Mouse (Mus musculus) left cerebral cortex, postnatal 25 days (tissue): Measurements from ENCODE around the gene Casz1. TPM values are rescaled to one million over a fixed set of nuclear protein-coding genes. Genes with fewer than 3 reads are reported as not detected.

Experiments used
- DNase-seq, 2 experiments: peaks; one replicate each; pipeline ENCODE4 v3.0.0; 2022; ENCODE audit warnings: low spot score in 2 of 2, mixed read lengths in 1 of 2
- intact Hi-C: fragments of 180-260 bp; cut with DNase I; formaldehyde crosslinking; loops from one replicate; pipeline ENCODE4 v1.15.1; 2025
- total RNA-seq, 2 experiments: library from RNA; stranded (reverse); gene quantifications; 2 replicates each; pipeline ENCODE4 v1.2.3; 2021

The Casz1 gene
- total RNA-seq, 2 experiments from 2014 or later = 0.94 to 1.8 TPM

DNA sequence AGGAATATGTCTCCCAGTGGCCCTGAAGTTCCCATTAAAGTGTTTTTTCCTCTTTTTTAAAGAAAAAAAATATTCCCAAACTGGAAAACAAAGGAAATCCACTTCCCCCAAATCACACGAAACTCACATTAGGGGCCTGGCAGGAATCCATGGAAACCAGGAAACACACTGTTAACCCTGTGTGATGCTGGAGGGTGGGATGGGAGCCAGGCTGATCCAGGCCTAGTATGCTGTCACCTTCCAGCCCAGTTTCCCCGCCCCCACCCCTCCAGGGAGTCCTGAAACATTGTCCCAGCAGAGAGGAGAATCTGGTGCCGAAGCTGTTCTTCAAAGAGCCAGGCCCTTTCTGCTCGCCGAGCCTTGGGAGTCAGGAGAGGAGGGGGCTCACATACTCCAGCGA, 32.2 kb downstream of the Casz1 start:
- no peak for DNase-seq
- intact Hi-C loops = no loop called here

DNA sequence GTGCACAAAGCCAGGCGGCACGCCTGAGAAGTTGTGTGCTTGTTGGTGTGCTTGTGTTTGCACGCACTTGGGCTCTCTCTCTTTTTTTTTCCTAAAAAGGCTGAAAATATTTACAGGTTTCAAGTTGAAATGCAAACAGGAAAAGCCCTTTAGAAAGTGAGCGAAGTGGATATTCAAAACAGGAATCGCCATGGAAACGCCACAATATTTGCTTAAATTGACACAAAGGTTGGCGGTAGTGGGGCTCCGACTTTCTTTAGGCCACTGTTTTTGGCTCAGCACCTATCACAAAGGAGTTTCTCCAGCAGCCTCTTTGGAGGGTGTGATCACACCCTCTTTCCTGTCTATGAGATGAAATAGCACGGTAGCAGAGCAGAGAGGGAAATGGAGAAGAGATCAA, 32.8 kb downstream of the Casz1 start:
- DNase-seq = peak in 1 of 2 experiments; percentile 11
- intact Hi-C loops = no loop called here

GRCm38 (mm10) chr4:148837644-148838043, 33.4 kb downstream of the Casz1 start:
- intact Hi-C loops = no loop called here
- DNase-seq = no peak

GRCm38 (mm10) chr4:148842302-148842701, 38.1 kb downstream of the Casz1 start:
- DNase-seq = no peak
- intact Hi-C loops = no loop called here

- DNase-seq = no peak
- intact Hi-C loops = no loop called here
Measured at GRCm38 (mm10) chr4:148844921-148845320, 40.7 kb downstream of the Casz1 start.

DNA sequence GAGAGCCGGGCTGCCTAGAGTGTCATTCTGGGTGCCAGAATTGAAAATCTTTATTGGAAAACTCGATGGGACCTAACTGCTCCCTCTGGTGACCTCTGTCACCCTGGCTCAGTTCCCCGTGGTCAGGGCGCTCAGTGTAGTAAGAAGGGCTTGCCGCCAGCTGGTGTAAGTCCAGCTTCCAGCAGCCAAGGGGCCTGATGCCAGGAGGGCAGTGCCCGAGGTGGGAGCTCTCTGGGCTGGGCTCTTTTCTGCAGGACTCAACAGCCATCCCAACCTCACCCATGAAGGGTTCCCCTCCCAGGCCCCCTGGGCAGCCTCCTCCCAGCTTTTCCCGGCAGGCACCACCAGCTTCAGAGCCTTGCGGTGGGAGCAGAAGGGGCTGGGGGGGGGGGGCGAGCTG, 42.0 kb downstream of the Casz1 start:
- intact Hi-C loops = no loop called here
- DNase-seq = peak in 1 of 2 experiments; percentile 24

DNA sequence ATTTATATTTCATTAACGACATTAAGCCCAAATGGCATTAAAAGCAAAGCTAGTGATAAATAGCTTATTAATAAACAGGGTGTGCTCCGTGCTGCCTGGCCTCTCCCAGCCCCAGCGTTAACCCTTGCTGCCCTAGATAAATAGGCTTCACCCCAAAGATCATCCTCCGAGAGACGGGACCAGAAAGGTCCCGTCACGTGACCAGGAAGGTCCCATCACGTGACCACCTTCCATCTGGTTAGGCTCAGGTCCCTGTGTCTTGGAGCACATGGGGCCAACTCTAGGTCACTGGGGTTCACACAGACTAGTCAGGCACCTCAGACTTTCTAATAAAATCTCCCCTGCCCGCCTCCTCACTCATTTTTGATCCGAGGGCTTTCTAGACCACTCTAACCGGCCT, 42.5 kb downstream of the Casz1 start:
- DNase-seq = no peak
- intact Hi-C loops = no loop called here

DNA sequence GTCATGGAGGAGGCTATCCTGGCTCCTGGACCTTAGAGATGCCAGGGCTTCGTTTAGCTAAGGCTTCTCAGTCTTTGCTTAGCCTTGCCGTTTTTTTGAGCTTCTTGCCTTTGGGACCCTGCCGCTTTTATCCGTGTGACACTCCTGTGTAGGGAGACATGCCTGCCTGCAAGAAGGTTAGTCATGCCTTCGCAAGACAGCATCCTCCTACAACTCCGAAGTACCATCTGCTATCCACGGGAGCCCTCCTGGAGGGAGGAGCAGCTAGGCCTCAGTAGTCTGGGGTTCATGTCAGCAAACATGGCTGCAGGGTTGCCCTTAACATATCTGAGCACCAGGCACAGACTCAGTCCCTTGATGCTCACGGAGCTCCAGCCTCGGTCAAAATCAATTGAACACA, 43.4 kb downstream of the Casz1 start:
- peak in 1 of 2 experiments; percentile 52 for DNase-seq
- intact Hi-C loops = no loop called here

- DNase-seq = no peak
- intact Hi-C loops = no loop called here
Measured at GRCm38 (mm10) chr4:148849437-148849836, 45.2 kb downstream of the Casz1 start.

- no peak for DNase-seq
- intact Hi-C loops = no loop called here
Measured at GRCm38 (mm10) chr4:148853057-148853456, 48.8 kb downstream of the Casz1 start.

DNA sequence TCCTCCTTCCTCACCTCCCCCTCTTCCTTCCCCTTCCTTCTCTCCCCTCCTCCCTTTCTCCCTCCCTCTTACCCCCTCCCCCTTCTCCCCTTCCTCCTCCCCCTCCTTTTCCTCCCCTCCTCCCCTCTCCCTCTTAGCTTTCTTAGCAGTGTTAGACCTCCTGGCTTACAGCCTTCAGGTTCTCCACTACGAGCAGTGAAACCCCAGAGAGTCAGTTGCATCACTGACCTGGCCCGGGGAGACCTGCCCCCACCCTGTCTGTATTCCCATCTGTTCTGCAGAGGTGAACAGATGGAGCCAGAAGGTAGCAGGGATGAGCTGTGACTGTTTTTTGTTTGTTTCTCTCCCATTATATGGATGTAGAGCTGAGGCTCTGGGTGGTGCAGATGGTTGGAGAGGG, 49.9 kb downstream of the Casz1 start:
- DNase-seq = no peak

DNA sequence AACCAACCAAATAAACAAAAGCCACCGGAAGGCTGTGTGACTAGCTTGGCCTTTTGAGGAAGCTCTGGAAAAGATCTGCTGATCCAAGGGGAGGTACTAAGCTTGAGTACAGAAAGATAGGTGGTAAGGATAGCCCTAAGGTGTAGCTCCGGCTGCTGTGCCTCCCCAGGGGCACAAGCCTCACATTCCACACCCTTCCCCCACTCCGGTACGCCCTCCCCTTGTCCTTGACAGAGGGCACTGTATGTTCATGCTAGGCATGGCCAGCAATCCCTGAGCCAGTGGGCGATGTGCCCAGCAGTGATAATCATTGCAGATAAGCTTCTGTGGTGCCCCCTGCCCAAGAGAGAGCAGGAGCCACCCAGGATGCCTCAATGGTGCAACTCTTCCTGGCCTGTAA, 51.3 kb downstream of the Casz1 start:
- intact Hi-C loops = no loop called here

More for the DNA sequence above, 49.9 kb downstream of the Casz1 start:
- intact Hi-C loops = no loop called here

GRCm38 (mm10) chr4:148856216-148856615, 52.0 kb downstream of the Casz1 start:
- intact Hi-C loops = no loop called here
- DNase-seq = no peak

More for the DNA sequence above, 51.3 kb downstream of the Casz1 start:
- DNase-seq = no peak

DNA sequence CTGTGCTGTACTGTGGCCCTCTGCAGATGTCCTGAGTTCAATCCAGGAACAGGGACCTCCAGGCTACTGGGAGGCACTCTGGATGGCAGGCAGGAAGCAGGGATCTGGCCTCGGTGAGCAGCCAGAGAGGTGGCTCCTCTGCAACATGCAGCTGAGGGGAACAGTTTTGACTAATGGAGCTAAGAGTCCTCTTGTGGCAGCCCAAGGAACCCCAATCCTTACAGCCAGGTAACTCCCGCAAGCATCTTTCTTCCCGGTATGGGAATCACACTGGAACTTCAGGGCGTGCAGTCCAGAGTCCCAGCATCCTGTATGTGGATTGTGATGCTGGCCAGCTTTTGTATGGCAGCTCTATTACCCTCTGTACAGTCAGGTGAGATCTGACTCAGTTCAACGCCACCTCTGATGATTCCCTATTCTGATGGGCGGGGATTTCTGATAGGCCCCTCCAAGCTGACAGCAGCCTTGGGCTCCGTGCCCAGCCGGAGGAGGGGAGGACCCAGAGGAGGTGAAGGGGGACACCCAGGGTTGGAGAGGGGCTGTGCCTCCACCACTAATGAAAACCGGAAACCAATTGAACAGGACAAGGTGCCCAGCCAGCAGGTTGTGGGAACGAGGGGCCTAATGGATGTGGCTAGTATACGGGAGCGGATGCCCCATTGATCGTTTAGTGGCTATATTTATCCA, 53.3 kb downstream of the Casz1 start:
- intact Hi-C loops = no loop called here
- DNase-seq = no peak

- intact Hi-C loops = no loop called here
- DNase-seq = no peak
Measured at GRCm38 (mm10) chr4:148858194-148858593, 54.0 kb downstream of the Casz1 start.

GRCm38 (mm10) chr4:148859415-148859814, 55.2 kb downstream of the Casz1 start:
- intact Hi-C loops = no loop called here

DNA sequence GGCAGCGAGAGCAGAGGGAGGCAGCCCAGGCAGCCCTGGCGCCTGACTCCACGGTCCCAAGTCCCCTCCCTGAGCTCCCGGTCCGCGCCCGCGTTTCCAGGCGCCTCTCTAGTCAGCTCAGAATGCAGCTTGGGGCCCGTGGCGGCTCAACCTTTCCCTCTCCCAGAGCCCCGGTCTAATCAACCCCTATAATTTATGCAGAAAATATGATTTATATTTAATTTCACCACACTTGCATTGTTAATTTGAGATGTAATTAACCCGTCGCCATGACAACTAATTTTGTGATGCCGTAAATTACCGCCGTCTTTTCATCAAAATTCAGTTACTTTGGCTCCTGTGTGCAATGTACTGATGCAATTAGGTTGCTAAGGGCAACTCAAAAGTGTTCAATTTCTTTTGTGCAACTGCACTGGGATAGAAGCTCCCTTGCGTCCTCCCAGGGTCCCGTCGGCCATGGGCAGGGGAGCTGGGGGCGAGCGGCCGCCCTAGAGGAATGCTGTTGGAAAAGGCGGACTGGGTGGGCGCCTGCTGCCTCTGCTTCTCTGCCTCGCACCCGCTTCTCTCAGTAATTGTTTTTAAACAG, 55.8 kb downstream of the Casz1 start:
- no peak for DNase-seq
- intact Hi-C loops = no loop called here

More at GRCm38 (mm10) chr4:148859415-148859814, 55.2 kb downstream of the Casz1 start:
- no peak for DNase-seq

DNA sequence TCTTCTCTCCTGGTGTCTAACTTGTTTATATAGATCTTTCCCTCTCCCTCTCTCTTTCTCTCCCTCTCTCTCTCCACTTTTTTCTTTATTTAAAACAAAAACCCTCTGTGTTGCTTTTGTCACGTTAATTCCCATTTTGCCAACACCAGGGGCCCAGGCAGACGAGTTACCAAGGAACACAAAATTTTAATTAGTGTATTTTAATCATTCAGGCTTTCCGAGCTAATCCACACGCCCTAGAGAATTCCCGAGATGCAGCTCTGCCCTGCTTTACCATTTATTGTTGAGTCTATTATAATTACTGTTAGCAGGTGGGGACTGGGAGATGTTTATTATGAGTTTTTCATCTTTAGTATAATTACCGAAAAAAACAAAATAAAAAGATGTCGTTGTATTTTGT, 56.4 kb downstream of the Casz1 start:
- DNase-seq = no peak
- intact Hi-C loops = no loop called here

GRCm38 (mm10) chr4:148866812-148867470, 62.7 kb downstream of the Casz1 start:
- intact Hi-C loops = no loop called here
- DNase-seq = no peak

DNA sequence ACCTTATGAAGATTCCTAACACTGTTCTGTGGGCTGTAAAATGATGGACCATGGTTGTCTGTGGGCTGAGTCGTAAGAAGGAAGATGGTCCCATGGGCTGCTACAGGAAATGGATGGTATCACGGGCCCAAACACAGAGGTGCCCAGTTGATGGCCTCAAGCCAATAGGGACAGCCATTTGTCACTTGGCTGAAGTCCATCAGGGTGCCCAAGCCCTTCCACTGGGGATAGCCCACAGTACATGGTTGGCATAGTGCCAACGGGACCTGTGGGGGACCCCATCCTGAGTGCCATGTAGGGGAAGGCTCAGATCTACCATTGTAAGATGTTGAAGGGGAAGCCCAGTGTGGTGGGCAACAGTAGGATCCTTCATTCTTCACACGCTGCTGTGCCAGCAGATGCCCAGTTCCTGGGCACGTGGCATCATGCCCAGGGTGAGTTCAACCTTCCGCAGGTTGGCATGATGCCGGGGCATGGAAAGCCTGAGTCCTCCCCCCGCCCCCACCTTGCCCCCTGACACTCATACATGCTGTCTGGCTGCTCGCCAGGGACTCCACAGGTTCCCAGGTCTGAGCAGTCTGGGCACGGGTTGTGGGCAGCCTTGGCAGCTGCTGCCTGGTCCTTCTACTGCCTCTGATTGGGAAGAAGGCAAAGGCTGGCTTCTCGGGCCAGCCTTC, 63.6 kb downstream of the Casz1 start:
- intact Hi-C loops = no loop called here
- DNase-seq = no peak
